Mouse (Mus musculus): Measurements from ENCODE around the gene Nxf1.

Gene Nxf1

GRCm38 (mm10) chr19:8819596-8820423 lies 62.9 kb downstream of the Nxf1 start, which contains the start of gene Hnrnpul2:
TSS of gene Hnrnpul2 (plus strand) at chr19:8820010.
- in situ Hi-C loops (cut with MseI, MboI) = no loop called here

Measured in mouse trophoblast stem cell (cell line).